Mouse (Mus musculus) ES-Bruce4 (cell line): ENCODE data around the gene Syt2.

Experiments used
- CTCF ChIP-seq: IDR thresholded peaks from one replicate; pipeline ENCODE4 v1.8.1; 2011; ENCODE audit warnings: low read depth, low read length
- EP300 ChIP-seq: IDR thresholded peaks from 2 replicates; pipeline ENCODE4 v1.6.1; 2011; ENCODE audit warnings: low read depth, low read length; ENCODE audit not compliant: insufficient read depth
- POLR2A ChIP-seq: IDR thresholded peaks from one replicate; pipeline ENCODE4 v1.8.1; 2011; ENCODE audit warnings: low read length; ENCODE audit not compliant: insufficient read depth

DNA sequence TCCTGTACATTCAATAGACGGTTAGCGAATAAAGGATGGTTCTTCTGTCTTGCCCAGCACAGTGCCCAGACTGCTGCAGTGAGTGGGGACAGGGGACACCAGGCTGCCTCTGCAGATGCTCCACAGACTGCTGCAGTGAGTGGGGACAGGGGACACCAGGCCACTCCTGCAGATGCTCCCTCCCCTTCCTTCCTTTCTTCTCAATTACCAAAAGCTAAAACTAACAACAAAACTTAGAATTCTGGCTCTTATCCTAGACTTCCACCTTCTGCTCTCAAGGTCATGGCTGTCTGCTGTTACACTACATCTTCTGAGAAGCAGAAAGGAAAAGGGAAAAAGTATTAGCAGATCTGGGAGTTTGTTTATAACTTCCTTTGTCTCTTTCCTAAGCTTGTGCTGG is 127.8 kb downstream of the Syt2 start:
- TF ChIP-seq CTCF (no peak), POLR2A (no peak), EP300 (no peak)
